Mouse (Mus musculus): ENCODE measurements around the gene Cks1b.

DNA sequence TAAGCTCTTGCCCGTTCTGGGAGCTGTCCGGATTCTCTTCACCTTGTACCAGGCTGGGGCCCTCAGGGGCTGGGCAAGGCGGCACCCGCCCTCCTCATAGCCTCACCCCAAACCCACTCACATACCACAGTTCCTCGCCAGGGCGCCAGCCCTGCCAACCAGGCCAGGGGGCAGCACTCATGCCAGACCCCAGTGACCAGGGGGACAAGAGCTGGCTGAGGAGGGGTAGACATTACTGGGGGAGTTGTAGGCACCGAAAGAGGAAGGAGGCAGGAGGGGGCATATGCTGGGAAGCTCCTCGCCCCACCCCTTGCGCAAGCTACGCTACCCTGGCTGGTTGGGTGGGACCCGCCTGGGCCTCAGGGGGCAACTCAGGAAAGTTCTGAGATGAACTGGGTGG lies 30.6 kb downstream of the Cks1b start:
- TF ChIP-seq TAL1 (IDR thresholded peaks at IDR 0.05; ENCODE audit: low read length) (no peak), GATA1 (IDR thresholded peaks at IDR 0.05; ENCODE audit: low read length) (no peak)

Measured in erythroblast, embryonic 14.5 days (primary cell).